Mouse (Mus musculus): ENCODE results near the gene Cd72.

Gene Cd72

DNA sequence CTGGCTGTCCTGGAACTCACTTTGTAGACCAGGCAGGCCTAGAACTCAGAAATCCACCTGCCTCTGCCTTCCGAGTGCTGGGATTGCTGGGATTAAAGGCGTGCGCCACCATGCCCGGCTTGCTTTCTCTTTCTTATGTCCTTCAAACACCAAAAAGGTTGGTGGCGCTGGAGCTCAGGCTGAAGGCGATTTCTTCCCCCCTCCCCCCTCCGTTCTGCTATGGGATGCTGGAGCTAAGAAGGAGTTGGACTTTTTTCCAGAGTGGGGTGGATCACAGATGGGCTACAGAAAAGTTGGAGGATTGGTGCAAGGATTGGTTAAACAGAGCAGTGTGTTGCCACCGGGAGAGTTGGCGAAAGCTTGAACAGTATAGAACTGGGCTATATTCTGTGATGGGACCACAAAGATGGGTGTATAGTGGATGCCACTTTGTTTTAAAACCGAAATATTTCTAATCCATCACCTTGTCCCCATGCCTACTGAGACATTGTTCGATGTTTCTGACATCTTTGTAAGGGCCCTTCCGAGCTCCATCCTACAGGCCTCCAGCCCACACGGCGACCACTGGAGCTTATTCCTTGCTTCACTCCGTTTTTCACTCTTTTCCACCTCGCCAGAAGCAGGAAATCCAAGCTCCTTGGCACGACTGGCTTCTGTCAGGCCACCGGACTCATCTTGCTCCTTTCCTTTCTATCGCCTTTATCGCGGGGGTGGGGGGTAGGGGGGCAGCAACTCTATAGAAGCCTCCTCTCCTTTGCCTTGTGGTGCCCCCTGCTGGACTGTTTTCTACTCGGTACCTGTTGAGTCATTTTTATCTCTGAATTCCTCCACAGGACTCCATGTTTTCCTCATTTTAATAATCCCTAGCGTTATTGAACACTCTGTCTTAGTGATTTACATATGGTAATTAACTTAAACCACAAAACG lies 24.7 kb upstream of the Cd72 start:
- in situ Hi-C loops (cut with MboI, MseI), result no loop called here

- in situ Hi-C loops (cut with MboI, MseI), result no loop called here
Observed at GRCm38 (mm10) chr4:43478534-43478858, 24.1 kb upstream of the Cd72 start.

DNA sequence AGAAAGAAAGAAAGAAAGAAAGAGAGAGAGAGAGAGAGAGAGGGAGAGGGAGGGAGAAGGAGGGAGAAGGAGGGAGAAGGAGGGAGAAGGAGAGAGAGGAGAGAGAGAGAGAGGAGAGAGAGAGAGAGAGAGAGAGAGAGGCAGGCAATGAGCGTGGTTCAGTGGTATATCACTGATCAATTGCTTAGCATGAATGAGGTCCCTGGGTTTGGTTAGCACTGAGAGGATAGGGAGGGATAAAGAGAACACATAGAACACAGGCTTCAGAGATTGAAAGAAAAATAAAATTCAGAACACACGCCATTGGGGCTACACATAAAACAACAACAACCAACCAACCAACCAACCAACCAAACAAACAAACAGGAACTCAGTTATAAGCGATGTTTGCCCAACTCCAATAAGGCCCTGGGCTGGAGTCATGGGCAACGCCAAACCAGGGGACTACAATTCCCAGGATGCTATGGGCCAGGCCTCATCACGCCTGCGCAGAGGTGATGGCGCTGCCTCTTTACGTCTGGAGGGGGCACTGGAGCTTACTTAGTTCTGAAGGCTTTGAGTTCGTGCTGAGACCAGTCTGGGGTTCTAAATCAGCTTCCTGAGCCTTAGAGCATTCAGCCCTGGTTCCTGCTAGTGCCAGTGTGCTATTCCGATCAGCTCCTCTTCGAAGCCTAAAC lies 23.6 kb upstream of the Cd72 start:
- in situ Hi-C loops (cut with MboI, MseI), result no loop called here

GRCm38 (mm10) chr4:43476604-43477003 lies 22.2 kb upstream of the Cd72 start:
- in situ Hi-C loops (cut with MboI, MseI), result no loop called here

- in situ Hi-C loops (cut with MboI, MseI), result no loop called here
Observed at GRCm38 (mm10) chr4:43473636-43474035, 19.2 kb upstream of the Cd72 start.

- in situ Hi-C loops (cut with MboI, MseI), result no loop called here
Observed at GRCm38 (mm10) chr4:43470301-43470700, 15.9 kb upstream of the Cd72 start.

GRCm38 (mm10) chr4:43466872-43467271 lies 12.4 kb upstream of the Cd72 start:
- in situ Hi-C loops (cut with MboI, MseI), result no loop called here

DNA sequence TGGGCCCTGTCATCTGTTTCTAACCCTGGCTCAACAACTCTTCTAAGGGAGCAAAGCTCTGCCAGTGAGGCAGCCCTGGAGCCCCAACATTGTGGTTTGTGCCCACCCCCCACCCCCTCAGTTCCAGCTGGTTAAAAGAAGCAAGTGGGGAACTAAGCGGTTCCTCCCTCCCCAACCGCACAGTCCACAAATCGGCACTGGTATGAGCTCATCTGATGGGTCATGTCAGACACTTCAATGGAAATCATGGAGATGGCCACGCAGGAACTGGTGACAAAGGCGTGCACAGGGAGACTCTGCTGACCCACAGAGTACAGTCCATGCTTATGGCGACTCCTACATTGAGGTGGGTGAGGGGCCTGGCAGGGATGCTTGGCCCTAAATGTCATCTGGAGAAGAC lies 11.5 kb upstream of the Cd72 start:
- in situ Hi-C loops (cut with MboI, MseI), result no loop called here

GRCm38 (mm10) chr4:43463102-43463501 lies 8.7 kb upstream of the Cd72 start:
- in situ Hi-C loops (cut with MboI, MseI), result no loop called here

DNA sequence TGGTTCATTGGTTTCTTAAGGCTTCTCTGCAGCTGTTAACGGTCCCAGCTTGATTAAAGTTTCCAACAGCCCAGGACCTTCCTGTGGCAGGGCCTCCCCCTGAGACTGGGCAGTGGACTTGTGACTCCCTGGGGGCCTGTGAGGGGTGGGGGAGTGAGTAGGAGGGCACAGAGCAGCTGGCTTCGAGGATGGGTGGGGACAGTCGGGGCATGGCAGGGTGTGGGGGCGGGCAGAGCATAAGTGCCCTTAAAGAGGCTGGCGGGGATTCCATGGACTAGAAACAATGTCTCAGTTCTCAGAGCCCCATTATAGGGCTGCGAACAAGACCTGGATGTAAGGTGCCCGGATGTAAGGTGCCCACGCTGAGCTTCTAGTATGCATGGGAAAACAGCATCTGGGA lies 2.7 kb upstream of the Cd72 start:
- in situ Hi-C loops (cut with MboI, MseI), result no loop called here

- in situ Hi-C loops (cut with MboI, MseI), result no loop called here
Observed at GRCm38 (mm10) chr4:43456470-43456869, 2.0 kb upstream of the Cd72 start.

DNA sequence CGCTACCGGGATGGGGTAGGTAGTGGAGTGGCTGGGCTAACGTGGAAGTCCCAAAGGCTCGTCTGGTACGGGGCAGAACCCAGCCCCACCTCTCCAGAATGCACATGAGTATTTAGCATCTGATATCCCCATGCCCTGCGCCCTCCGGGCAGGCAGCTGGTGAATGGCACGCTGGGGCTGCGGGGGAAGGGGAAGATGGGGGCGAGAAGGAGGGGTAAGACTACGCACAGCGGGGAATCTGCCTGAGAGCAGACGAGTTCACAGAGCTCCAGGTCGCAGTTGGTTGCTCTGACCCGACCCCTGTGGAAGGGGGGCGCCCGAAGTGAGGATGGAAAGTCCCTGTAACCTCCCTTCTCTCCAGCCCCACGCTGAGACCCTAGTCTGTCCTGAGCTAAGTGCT lies 1.0 kb downstream of the Cd72 start:
- in situ Hi-C loops (cut with MboI, MseI), result no loop called here

DNA sequence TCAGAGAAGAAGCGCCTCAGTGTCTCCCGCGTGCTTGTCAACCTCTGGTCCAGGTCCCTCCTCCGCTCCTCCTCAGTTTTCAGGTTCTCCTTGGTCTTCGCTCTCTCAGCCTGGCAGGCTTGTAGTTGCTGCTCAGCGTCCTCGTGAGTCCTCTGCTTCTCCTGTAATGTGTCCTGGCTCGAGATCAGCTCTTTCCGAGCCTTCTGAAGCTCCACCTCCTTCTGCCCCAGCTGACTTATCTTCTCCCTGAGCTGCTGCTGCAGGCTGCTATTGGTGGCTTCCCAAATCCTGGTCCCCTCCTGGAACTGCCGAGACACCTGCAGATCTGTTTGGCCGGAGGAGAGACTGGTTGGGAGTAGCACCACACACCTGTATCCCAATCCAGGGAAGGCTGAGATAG lies 2.1 kb downstream of the Cd72 start:
- in situ Hi-C loops (cut with MboI, MseI), result no loop called here

GRCm38 (mm10) chr4:43448554-43448953 lies 5.9 kb downstream of the Cd72 start:
- in situ Hi-C loops (cut with MboI, MseI), result no loop called here

DNA sequence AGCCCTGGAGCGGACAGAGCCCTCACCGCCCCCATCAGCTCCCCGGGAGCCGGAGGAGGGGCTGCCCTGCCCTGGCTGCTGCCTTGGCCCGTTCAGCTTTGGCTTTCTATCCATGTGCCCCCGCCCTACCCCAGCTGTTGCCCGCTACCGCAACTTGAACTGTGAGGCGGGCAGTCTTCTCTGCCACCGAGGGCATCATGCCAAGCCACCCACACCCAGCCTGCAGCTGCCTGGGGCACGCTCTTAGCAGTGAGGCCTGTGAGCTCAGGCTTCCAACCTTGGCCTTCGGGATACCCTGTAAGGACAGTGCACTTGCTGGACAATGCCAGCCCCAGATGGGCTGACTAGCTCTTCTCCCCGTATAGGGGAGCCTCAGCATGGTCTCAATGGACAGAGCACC lies 7.2 kb downstream of the Cd72 start:
- in situ Hi-C loops (cut with MboI, MseI), result no loop called here

GRCm38 (mm10) chr4:43443511-43443910 lies 10.9 kb downstream of the Cd72 start:
- in situ Hi-C loops (cut with MboI, MseI), result loop anchor here (5.0 kb wide), 1 partner anchor 39 kb away; the partner anchor contains the start of gene Sit1

DNA sequence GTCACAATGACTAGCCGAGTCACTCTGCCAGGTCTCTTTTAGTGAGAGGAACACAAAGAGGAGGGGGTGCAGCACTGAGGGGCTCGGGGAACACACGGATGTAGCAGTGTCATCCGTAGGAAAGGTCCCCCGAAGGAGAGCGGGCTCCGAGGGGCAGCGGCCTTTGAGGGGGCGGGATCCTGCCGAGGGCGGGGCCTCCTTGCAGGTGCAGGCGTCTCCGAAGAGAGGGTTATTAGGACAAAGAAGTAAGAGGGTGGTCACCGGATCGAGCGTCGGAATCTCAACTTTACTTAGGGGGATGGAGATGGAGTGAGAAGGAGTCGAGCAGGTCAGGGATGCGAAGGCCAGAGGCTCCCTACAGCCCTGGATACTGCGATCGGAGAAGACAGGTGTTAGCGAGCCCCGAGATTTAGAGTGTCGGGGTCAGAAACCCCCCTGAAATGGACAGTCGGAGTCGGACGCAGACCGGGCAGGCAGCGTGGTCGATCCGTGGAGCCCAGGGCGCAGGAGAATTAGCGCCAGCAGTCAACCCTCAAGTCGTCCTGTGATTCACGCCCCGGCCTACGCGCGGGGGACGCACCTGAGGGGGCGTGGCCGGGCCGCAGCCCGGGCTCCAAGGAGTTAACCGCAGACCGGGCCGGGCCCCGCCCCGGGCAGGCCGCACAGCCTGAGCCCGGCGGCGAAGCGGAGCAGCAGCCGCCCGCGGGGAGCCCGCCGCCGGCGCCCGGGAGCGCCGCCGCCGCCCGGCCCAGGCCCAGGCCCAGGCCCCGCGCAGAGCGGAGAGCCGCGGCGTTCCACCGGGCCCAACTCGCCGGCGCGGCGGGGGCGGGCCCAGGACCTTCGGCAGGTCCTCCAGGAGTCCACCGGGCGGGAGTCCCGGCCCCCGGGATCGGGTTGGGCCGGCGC lies 11.7 kb downstream of the Cd72 start:
- in situ Hi-C loops (cut with MboI, MseI), result loop anchor here (5.0 kb wide), 1 partner anchor 40 kb away; the partner anchor contains the start of gene Sit1

GRCm38 (mm10) chr4:43442044-43442443 lies 12.4 kb downstream of the Cd72 start:
- in situ Hi-C loops (cut with MboI, MseI), result loop anchor here (5.0 kb wide), 1 partner anchor 40 kb away; the partner anchor contains the start of gene Sit1

DNA sequence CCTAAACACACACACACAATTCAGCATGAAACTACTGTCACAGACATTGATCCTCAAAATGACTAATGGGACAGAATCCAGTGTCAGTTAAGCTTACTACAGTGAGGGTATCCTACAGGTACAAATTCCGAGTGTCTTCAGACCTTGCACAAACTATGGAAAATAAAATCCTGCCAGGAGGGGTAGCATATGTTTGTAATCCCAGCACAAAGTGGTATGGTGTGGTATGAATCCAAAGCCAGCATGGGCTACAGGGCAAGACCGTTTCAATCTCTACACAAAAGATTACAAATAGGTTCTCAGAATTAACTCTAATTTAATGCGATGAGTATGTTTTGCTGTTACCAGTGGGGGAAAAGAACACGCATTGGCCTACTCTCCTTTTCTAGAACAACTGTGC lies 12.8 kb downstream of the Cd72 start, which contains the start of gene Tesk1:
Gene Tesk1 (plus strand): TSS at position 301 of the 400 bp plus-strand sequence.
- in situ Hi-C loops (cut with MboI, MseI), result loop anchor here (5.0 kb wide), 1 partner anchor 41 kb away; the partner anchor contains the start of gene Sit1

DNA sequence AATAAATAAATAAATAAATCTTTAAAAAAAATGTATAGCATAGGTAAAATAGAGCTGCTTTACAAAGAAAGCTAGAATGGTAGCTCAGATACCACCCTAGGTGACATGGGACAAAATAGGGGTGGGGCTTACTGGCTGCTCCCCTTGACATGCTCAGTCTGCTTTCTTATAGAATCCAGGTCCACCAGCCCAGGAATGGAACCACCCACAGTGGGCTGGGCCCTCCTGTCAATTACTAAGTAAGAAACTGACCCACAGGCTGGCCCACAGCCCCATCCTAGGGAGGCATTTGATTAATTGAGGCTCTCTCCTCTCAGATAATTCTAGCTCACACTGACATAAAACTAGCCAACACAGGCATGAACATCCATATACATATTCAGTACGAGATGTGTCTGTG lies 21.6 kb downstream of the Cd72 start:
- in situ Hi-C loops (cut with MboI, MseI), result no loop called here

GRCm38 (mm10) chr4:43431690-43432089 lies 22.7 kb downstream of the Cd72 start:
- in situ Hi-C loops (cut with MboI, MseI), result no loop called here

DNA sequence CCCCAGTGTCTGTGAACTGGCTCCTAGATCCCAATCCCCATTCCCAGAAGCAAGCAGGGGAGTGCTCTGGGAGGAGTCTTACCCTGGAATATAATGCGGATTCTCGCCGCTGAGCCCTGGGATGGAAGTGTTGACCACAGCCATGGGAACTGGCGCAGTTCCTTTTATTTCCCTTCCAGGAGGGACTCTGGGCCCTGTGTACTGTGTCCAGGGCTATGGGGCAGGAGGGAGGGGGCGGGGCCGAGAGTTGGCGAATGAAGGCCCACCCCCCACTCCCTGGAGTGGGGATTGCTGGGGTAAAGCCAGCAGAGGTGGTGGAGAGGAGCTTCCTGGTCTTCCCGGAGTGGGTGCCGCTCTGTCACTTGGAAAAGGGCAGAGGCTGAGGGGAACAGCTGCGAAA lies 25.5 kb downstream of the Cd72 start, which contains the start of gene Fam166b:
Gene Fam166b (minus strand): TSS at position 189 of the 400 bp plus-strand sequence.
- in situ Hi-C loops (cut with MboI, MseI), result no loop called here
